Mouse (Mus musculus): ENCODE measurements around the gene Ccdc107. TPM values are rescaled to one million over a fixed set of nuclear protein-coding genes. Genes with fewer than 3 reads are reported as not detected.

The Ccdc107 gene
- total RNA-seq, 2 experiments from 2014 or later, result 25.7 to 25.9 TPM

Other genes starting within 250 kb of the Ccdc107 start
- under 1 TPM; 0.09 to 0.10 TPM for gene Atp8b5, start 225.7 kb upstream of the Ccdc107 start, total RNA-seq (2021)
- gene Rusc2, start 110.9 kb upstream of the Ccdc107 start, total RNA-seq (2021), result 10 to 100 TPM; 19.6 to 20.6 TPM
- gene Fam166b, start 63.8 kb upstream of the Ccdc107 start, total RNA-seq (2021), result not detected
- gene Tesk1, start 51.0 kb upstream of the Ccdc107 start, total RNA-seq (2021), result 10 to 100 TPM; 25.2 to 28.0 TPM
- gene Cd72, start 38.3 kb upstream of the Ccdc107 start, total RNA-seq (2021), result not detected
- not detected for gene Sit1, start 9.2 kb upstream of the Ccdc107 start, total RNA-seq (2021)
- gene Arhgef39, start 6.8 kb downstream of the Ccdc107 start, total RNA-seq (2021), result 1 to 10 TPM; 1.3 to 1.6 TPM
- 1 to 10 TPM; 2.1 to 2.9 TPM for gene Car9, start 14.1 kb downstream of the Ccdc107 start, total RNA-seq (2021)
- 1,000 to 10,000 TPM; 8,430 to 9,008 TPM for gene Tpm2, start 30.9 kb downstream of the Ccdc107 start, total RNA-seq (2021)
- gene Creb3, start 69.4 kb downstream of the Ccdc107 start, total RNA-seq (2021), result 10 to 100 TPM; 38.7 to 45.6 TPM
- 10 to 100 TPM; 67.6 to 77.4 TPM for gene Tln1, start 69.8 kb downstream of the Ccdc107 start, total RNA-seq (2021)
- 10 to 100 TPM; 21.9 to 22.3 TPM for gene Rgp1, start 85.8 kb downstream of the Ccdc107 start, total RNA-seq (2021)
- 1 to 10 TPM; 5.1 to 6.2 TPM for gene Gba2, start 86.0 kb downstream of the Ccdc107 start, total RNA-seq (2021)
- under 1 TPM in 1 of 2 experiments, not detected in 1; 0.29 TPM for gene Msmp, start 91.6 kb downstream of the Ccdc107 start, total RNA-seq (2021)
- 10 to 100 TPM; 29.5 to 31.4 TPM for gene Npr2, start 139.0 kb downstream of the Ccdc107 start, total RNA-seq (2021)
- not detected for gene Spag8, start 160.7 kb downstream of the Ccdc107 start, total RNA-seq (2021)
- 10 to 100 TPM; 48.5 to 53.8 TPM for gene Hint2, start 163.6 kb downstream of the Ccdc107 start, total RNA-seq (2021)
- gene Tmem8b, start 176.1 kb downstream of the Ccdc107 start, total RNA-seq (2021), result 1 to 10 TPM; 8.2 to 9.7 TPM
- under 1 TPM; 0.16 to 0.20 TPM for gene Fam221b, start 176.2 kb downstream of the Ccdc107 start, total RNA-seq (2021)
- gene Olfr70, start 207.9 kb downstream of the Ccdc107 start, total RNA-seq (2021), result not detected
- not detected for gene Olfr71, start 217.4 kb downstream of the Ccdc107 start, total RNA-seq (2021)
- 1 to 10 TPM; 1.9 to 2.7 TPM for gene Hrct1, start 234.3 kb downstream of the Ccdc107 start, total RNA-seq (2021)
- 1 to 10 TPM; 1.1 to 2.2 TPM for gene Spaar, start 237.1 kb downstream of the Ccdc107 start, total RNA-seq (2021)

Data from gastrocnemius, postnatal 14 days (tissue).